Mouse (Mus musculus): ENCODE measurements around the gene Hdgfl3. TPM values are rescaled to one million over a fixed set of nuclear protein-coding genes. Genes with fewer than 3 reads are reported as not detected.

Hdgfl3 gene
- total RNA-seq, 1 experiment = 3.7 TPM

DNA sequence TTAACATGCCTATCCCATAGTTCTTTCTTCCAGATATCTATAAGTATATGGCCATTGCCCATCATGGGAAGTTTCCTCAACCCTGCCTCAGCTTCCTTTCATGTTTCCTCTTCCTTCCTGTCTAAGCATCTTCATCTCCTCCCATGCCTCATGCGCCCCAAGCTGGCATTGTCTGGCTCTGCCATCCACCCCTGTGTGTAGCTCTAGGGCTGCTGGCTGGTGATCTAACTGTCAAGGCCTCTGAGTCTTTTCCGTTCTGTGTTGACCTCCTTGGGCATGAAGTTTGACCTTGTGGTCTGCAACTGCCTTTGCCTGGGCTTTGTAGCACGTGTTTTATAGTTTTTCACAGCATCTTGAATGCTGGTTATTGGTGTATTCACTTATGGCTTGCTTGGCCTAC is 89.0 kb downstream of the Hdgfl3 start:
- no peaks in the 10 kb centered on the region for H3K36me3 ChIP-seq (ENCODE audit: control insufficient read depth, insufficient read depth, low read length, poor library complexity, severe bottlenecking)
- in situ Hi-C loops (cut with MboI; ENCODE audit: low sequenced_read_pairs in 2 of 2, unreplicated experiment in 2 of 2) = no loop called here
- H3K9ac ChIP-seq (ENCODE audit: insufficient read depth, low read depth, low read length, poor library complexity, severe bottlenecking) = no peak overlapping the region
- H3K4me3 ChIP-seq (ENCODE audit: insufficient read depth in 1 of 2, low read depth in 1 of 2, low read length in 2 of 2, poor library complexity in 1 of 2, severe bottlenecking in 1 of 2) = no peak overlapping the region
- TF ChIP-seq ZNF384 (IDR thresholded peaks at IDR 0.05; ENCODE audit: low read depth, low read length) = no peak
- TF ChIP-seq MAFK (IDR thresholded peaks at IDR 0.05; ENCODE audit: insufficient read depth, low read depth, low read length) = no peak
- no peak for TF ChIP-seq CHD2 (IDR thresholded peaks at IDR 0.05; ENCODE audit: low read depth, low read length)
- TF ChIP-seq HCFC1 (IDR thresholded peaks at IDR 0.05; ENCODE audit: borderline replicate concordance, insufficient read depth, low read length) = no peak
- no peak for TF ChIP-seq ZC3H11A (IDR thresholded peaks at IDR 0.05; ENCODE audit: borderline replicate concordance, low read depth, low read length)
- no peak overlapping the region for H3K27ac ChIP-seq (ENCODE audit: insufficient read depth, low read depth, low read length, poor library complexity, severe bottlenecking)
- no peaks in the 10 kb centered on the region for H3K4me1 ChIP-seq (ENCODE audit: control insufficient read depth in 2 of 2, insufficient read depth in 2 of 2, low read length in 2 of 2, poor library complexity in 1 of 2)
- no peak for DNase-seq (ENCODE audit: low read depth, low spot score)
- no peaks in the 10 kb centered on the region for H3K9me3 ChIP-seq (ENCODE audit: control insufficient read depth, insufficient read depth, low read depth, low read length)

DNA sequence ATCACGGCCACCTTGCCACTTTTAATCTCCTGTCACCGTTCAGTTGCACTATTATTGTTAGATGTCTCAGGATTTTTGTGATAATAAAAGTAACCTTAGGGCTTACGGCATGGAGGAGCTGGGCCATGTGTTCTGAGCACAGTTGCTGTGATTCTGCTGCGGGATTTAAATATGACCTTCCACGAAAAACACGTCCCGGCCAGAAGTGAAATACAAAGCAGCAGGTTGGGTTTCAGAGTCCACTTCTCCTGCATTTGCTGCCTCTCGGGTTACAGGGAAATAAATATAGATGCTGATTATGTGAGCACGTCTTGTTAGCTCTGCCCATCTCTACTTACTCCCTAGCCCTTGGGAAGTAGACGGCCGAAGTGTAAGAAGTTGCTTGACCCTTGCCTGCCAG is 89.5 kb downstream of the Hdgfl3 start:
- no peak overlapping the region for H3K9ac ChIP-seq (ENCODE audit: insufficient read depth, low read depth, low read length, poor library complexity, severe bottlenecking)
- DNase-seq (ENCODE audit: low read depth, low spot score) = no peak
- no peak overlapping the region for H3K27ac ChIP-seq (ENCODE audit: insufficient read depth, low read depth, low read length, poor library complexity, severe bottlenecking)
- TF ChIP-seq ZC3H11A (IDR thresholded peaks at IDR 0.05; ENCODE audit: borderline replicate concordance, low read depth, low read length) = no peak
- TF ChIP-seq CHD2 (IDR thresholded peaks at IDR 0.05; ENCODE audit: low read depth, low read length) = no peak
- no peak for TF ChIP-seq MAFK (IDR thresholded peaks at IDR 0.05; ENCODE audit: insufficient read depth, low read depth, low read length)
- no peak for TF ChIP-seq HCFC1 (IDR thresholded peaks at IDR 0.05; ENCODE audit: borderline replicate concordance, insufficient read depth, low read length)
- no peak for TF ChIP-seq ZNF384 (IDR thresholded peaks at IDR 0.05; ENCODE audit: low read depth, low read length)
- in situ Hi-C loops (cut with MboI; ENCODE audit: low sequenced_read_pairs in 2 of 2, unreplicated experiment in 2 of 2) = no loop called here
- no peaks in the 10 kb centered on the region for H3K36me3 ChIP-seq (ENCODE audit: control insufficient read depth, insufficient read depth, low read length, poor library complexity, severe bottlenecking)
- no peaks in the 10 kb centered on the region for H3K4me1 ChIP-seq (ENCODE audit: control insufficient read depth in 2 of 2, insufficient read depth in 2 of 2, low read length in 2 of 2, poor library complexity in 1 of 2)
- H3K4me3 ChIP-seq (ENCODE audit: insufficient read depth in 1 of 2, low read depth in 1 of 2, low read length in 2 of 2, poor library complexity in 1 of 2, severe bottlenecking in 1 of 2) = no peak overlapping the region
- no peaks in the 10 kb centered on the region for H3K9me3 ChIP-seq (ENCODE audit: control insufficient read depth, insufficient read depth, low read depth, low read length)

DNA sequence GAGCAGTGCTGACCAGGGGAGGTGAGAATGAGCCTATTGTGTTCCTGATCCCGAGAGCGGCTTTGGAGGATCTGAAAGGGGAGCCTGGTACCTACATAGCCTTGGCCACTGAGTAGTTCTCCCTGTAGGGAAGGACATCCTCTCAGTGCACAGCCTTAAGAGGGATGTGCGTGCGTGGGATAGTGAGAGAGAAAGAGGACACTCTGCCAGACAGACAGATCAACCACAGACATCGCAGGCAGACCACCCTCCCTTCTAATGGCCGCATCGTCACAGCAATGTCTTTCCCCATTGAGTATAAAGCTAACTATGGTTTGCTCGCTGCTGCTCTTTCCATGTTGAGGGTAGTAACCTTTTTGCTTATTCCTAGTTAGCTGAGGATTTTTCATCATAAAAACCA is 90.4 kb downstream of the Hdgfl3 start:
- no peak for DNase-seq (ENCODE audit: low read depth, low spot score)
- Histone ChIP-seq H3K9me3 (ENCODE audit: control insufficient read depth, insufficient read depth, low read depth, low read length) (no peaks in the 10 kb centered on the region), H3K27ac (ENCODE audit: insufficient read depth, low read depth, low read length, poor library complexity, severe bottlenecking) (no peak overlapping the region), H3K36me3 (ENCODE audit: control insufficient read depth, insufficient read depth, low read length, poor library complexity, severe bottlenecking) (no peaks in the 10 kb centered on the region), H3K4me3 (ENCODE audit: insufficient read depth in 1 of 2, low read depth in 1 of 2, low read length in 2 of 2, poor library complexity in 1 of 2, severe bottlenecking in 1 of 2) (no peak overlapping the region), H3K9ac (ENCODE audit: insufficient read depth, low read depth, low read length, poor library complexity, severe bottlenecking) (no peak overlapping the region), H3K4me1 (ENCODE audit: control insufficient read depth in 2 of 2, insufficient read depth in 2 of 2, low read length in 2 of 2, poor library complexity in 1 of 2) (no peaks in the 10 kb centered on the region)
- in situ Hi-C loops (cut with MboI; ENCODE audit: low sequenced_read_pairs in 2 of 2, unreplicated experiment in 2 of 2) = no loop called here
- TF ChIP-seq MAFK (IDR thresholded peaks at IDR 0.05; ENCODE audit: insufficient read depth, low read depth, low read length) = no peak
- TF ChIP-seq CHD2 (IDR thresholded peaks at IDR 0.05; ENCODE audit: low read depth, low read length) = no peak
- TF ChIP-seq ZNF384 (IDR thresholded peaks at IDR 0.05; ENCODE audit: low read depth, low read length) = no peak
- TF ChIP-seq HCFC1 (IDR thresholded peaks at IDR 0.05; ENCODE audit: borderline replicate concordance, insufficient read depth, low read length) = no peak
- TF ChIP-seq ZC3H11A (IDR thresholded peaks at IDR 0.05; ENCODE audit: borderline replicate concordance, low read depth, low read length) = no peak

DNA sequence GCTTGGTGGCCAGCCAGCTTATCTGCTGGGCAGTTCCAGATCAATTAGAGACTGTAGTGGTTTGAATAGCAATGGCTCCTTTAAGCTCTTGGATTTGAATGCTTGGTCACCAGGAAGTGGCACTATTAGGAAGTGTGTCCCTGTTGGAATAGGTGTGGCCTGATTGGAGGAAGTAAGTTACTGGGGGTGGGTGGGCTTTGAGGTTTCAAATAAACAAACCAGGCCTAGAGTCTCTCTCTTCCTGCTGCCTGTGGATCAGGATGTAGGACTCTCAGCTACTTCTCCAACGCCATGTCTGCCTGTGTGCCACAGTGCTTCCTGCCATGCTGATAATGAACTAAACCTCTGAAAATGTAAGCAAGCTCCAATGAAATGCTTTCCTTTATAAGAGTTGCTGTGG is 91.3 kb downstream of the Hdgfl3 start:
- TF ChIP-seq ZNF384 (IDR thresholded peaks at IDR 0.05; ENCODE audit: low read depth, low read length) = no peak
- Histone ChIP-seq H3K4me3 (ENCODE audit: insufficient read depth in 1 of 2, low read depth in 1 of 2, low read length in 2 of 2, poor library complexity in 1 of 2, severe bottlenecking in 1 of 2) (no peak overlapping the region), H3K9me3 (ENCODE audit: control insufficient read depth, insufficient read depth, low read depth, low read length) (no peaks in the 10 kb centered on the region), H3K4me1 (ENCODE audit: control insufficient read depth in 2 of 2, insufficient read depth in 2 of 2, low read length in 2 of 2, poor library complexity in 1 of 2) (no peaks in the 10 kb centered on the region), H3K27ac (ENCODE audit: insufficient read depth, low read depth, low read length, poor library complexity, severe bottlenecking) (no peak overlapping the region), H3K9ac (ENCODE audit: insufficient read depth, low read depth, low read length, poor library complexity, severe bottlenecking) (no peak overlapping the region), H3K36me3 (ENCODE audit: control insufficient read depth, insufficient read depth, low read length, poor library complexity, severe bottlenecking) (no peaks in the 10 kb centered on the region)
- in situ Hi-C loops (cut with MboI; ENCODE audit: low sequenced_read_pairs in 2 of 2, unreplicated experiment in 2 of 2) = no loop called here
- no peak for DNase-seq (ENCODE audit: low read depth, low spot score)

DNA sequence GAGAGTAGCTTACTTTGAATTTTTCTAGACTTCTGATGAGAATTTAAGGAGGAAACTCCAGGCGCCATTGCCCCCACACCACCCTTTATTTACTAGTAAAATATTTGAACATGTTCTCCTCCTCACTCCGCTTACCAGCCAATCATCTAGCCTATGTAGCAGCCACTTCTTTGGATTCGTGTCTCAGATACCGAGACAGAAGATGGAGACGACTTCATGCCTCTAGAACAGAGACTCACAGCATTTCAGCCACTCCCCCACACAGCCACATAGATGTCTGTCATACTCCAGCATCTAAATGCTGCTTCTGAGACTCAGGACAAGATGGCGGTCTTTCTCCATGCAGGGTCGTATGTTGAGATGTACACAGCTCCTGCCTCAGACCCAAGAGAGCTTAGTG is 92.1 kb downstream of the Hdgfl3 start:
- H3K27ac ChIP-seq (ENCODE audit: insufficient read depth, low read depth, low read length, poor library complexity, severe bottlenecking) = no peak overlapping the region
- no peaks in the 10 kb centered on the region for H3K36me3 ChIP-seq (ENCODE audit: control insufficient read depth, insufficient read depth, low read length, poor library complexity, severe bottlenecking)
- H3K4me3 ChIP-seq (ENCODE audit: insufficient read depth in 1 of 2, low read depth in 1 of 2, low read length in 2 of 2, poor library complexity in 1 of 2, severe bottlenecking in 1 of 2) = no peak overlapping the region
- no peak for TF ChIP-seq CHD2 (IDR thresholded peaks at IDR 0.05; ENCODE audit: low read depth, low read length)
- TF ChIP-seq MAFK (IDR thresholded peaks at IDR 0.05; ENCODE audit: insufficient read depth, low read depth, low read length) = no peak
- no peak for TF ChIP-seq ZC3H11A (IDR thresholded peaks at IDR 0.05; ENCODE audit: borderline replicate concordance, low read depth, low read length)
- no peak for TF ChIP-seq ZNF384 (IDR thresholded peaks at IDR 0.05; ENCODE audit: low read depth, low read length)
- TF ChIP-seq HCFC1 (IDR thresholded peaks at IDR 0.05; ENCODE audit: borderline replicate concordance, insufficient read depth, low read length) = no peak
- no peaks in the 10 kb centered on the region for H3K9me3 ChIP-seq (ENCODE audit: control insufficient read depth, insufficient read depth, low read depth, low read length)
- no peak overlapping the region for H3K9ac ChIP-seq (ENCODE audit: insufficient read depth, low read depth, low read length, poor library complexity, severe bottlenecking)
- in situ Hi-C loops (cut with MboI; ENCODE audit: low sequenced_read_pairs in 2 of 2, unreplicated experiment in 2 of 2) = no loop called here
- DNase-seq (ENCODE audit: low read depth, low spot score) = no peak
- H3K4me1 ChIP-seq (ENCODE audit: control insufficient read depth in 2 of 2, insufficient read depth in 2 of 2, low read length in 2 of 2, poor library complexity in 1 of 2) = no peaks in the 10 kb centered on the region
